Mouse (Mus musculus): Measurements from ENCODE around the gene Gm49486. TPM values are rescaled to one million over a fixed set of nuclear protein-coding genes. Genes with fewer than 3 reads are reported as not detected.

Gene Gm49486
- total RNA-seq (2014; rRNA removed), result 2.8 and 4.4 TPM in 2 replicates
- 1.1 and 1.2 TPM in 2 replicates for polyA plus RNA-seq (2015; fragmentation: Nextera tagmentation; extraction: Ambion mirVana)

GRCm38 (mm10) chr15:79229058-79229821 lies at the start of gene Gm49486, which contains the start of gene Pick1:
Gm49486 (plus strand) TSS chr15:79229391.
Pick1 (plus strand) TSS chr15:79229173.
- peak; percentile 26 for TF ChIP-seq CTCF (IDR thresholded peaks at IDR 0.05; ENCODE audit: low read depth)
- peak; percentile 90 for DNase-seq

GRCm38 (mm10) chr15:79185213-79185612 lies 44.0 kb upstream of the Gm49486 start:
- no peak for TF ChIP-seq CTCF (IDR thresholded peaks at IDR 0.05; ENCODE audit: low read depth)
- H3K36me3 ChIP-seq (ENCODE audit: insufficient read depth), result no peaks in the 10 kb centered on the region

More at GRCm38 (mm10) chr15:79229058-79229821, at the start of gene Gm49486, which contains the start of gene Pick1:
- ATAC-seq, result peak; percentile 92
- H3K4me3 ChIP-seq (ENCODE audit: low read depth, low read length), result peak within 1 kb of the TSS; percentile 79
- no peaks in the 10 kb centered on the region for H3K27me3 ChIP-seq (ENCODE audit: insufficient read depth, low read length)
- H3K4me1 ChIP-seq (ENCODE audit: insufficient read depth), result peaks cover 6% of the 10 kb centered on the region; the same call in 1 of the 2 replicates
- under 1% methylated on average over 51 of the region's 51 CpGs for WGBS
- peak within 1 kb of the TSS; percentile 99 for H3K4me2 ChIP-seq (ENCODE audit: low read depth)
- peaks cover 11% of the 10 kb centered on the region; the same call in 1 of the 2 replicates for H3K36me3 ChIP-seq (ENCODE audit: insufficient read depth)
- no peaks in the 10 kb centered on the region for H3K9me3 ChIP-seq (ENCODE audit: low read length)
- H3K9ac ChIP-seq, result peak within 1 kb of the TSS; percentile 95
- peak within 1 kb of the TSS; percentile 97 for H3K27ac ChIP-seq (ENCODE audit: low read depth, low read length)

GRCm38 (mm10) chr15:79187819-79188218 lies 41.4 kb upstream of the Gm49486 start:
- H3K4me2 ChIP-seq (ENCODE audit: low read depth), result no peak overlapping the region
- 95% methylated on average over 8 of the region's 8 CpGs for WGBS

More at GRCm38 (mm10) chr15:79185213-79185612, 44.0 kb upstream of the Gm49486 start:
- Histone ChIP-seq H3K27me3 (ENCODE audit: insufficient read depth, low read length) (no peaks in the 10 kb centered on the region), H3K27ac (ENCODE audit: low read depth, low read length) (no peak overlapping the region), H3K4me1 (ENCODE audit: insufficient read depth) (no peaks in the 10 kb centered on the region), H3K9me3 (ENCODE audit: low read length) (no peaks in the 10 kb centered on the region), H3K9ac (no peak overlapping the region), H3K4me2 (ENCODE audit: low read depth) (no peak overlapping the region), H3K4me3 (ENCODE audit: low read depth, low read length) (no peak overlapping the region)
- ATAC-seq (no peak), DNase-seq (peak; percentile 27)
- 67% methylated on average over 10 of the region's 10 CpGs for WGBS

GRCm38 (mm10) chr15:79191426-79191825 lies 37.8 kb upstream of the Gm49486 start:
- Histone ChIP-seq H3K4me1 (ENCODE audit: insufficient read depth) (peaks cover 13% of the 10 kb centered on the region), H3K9ac (no peak overlapping the region), H3K36me3 (ENCODE audit: insufficient read depth) (no peaks in the 10 kb centered on the region), H3K9me3 (ENCODE audit: low read length) (no peaks in the 10 kb centered on the region), H3K4me2 (ENCODE audit: low read depth) (no peak overlapping the region), H3K27me3 (ENCODE audit: insufficient read depth, low read length) (no peaks in the 10 kb centered on the region), H3K27ac (ENCODE audit: low read depth, low read length) (no peak overlapping the region), H3K4me3 (ENCODE audit: low read depth, low read length) (no peak overlapping the region)
- TF ChIP-seq CTCF (IDR thresholded peaks at IDR 0.05; ENCODE audit: low read depth), result 0 out of 2 replicates have a peak, but pooled peaks have one; percentile 11
- DNase-seq (no peak), ATAC-seq (no peak)
- 100% methylated on average over 2 of the region's 2 CpGs for WGBS

More at GRCm38 (mm10) chr15:79187819-79188218, 41.4 kb upstream of the Gm49486 start:
- Histone ChIP-seq H3K9me3 (ENCODE audit: low read length) (no peaks in the 10 kb centered on the region), H3K27ac (ENCODE audit: low read depth, low read length) (no peak overlapping the region), H3K36me3 (ENCODE audit: insufficient read depth) (no peaks in the 10 kb centered on the region), H3K4me3 (ENCODE audit: low read depth, low read length) (no peak overlapping the region), H3K27me3 (ENCODE audit: insufficient read depth, low read length) (no peaks in the 10 kb centered on the region), H3K9ac (no peak overlapping the region), H3K4me1 (ENCODE audit: insufficient read depth) (peaks cover 1% of the 10 kb centered on the region; the same call in 1 of the 2 replicates)
- TF ChIP-seq CTCF (IDR thresholded peaks at IDR 0.05; ENCODE audit: low read depth), result no peak
- no peak for DNase-seq
- ATAC-seq, result no peak

- peak; percentile 13 for ATAC-seq
- no peak for DNase-seq
- Histone ChIP-seq H3K27me3 (ENCODE audit: insufficient read depth, low read length) (no peaks in the 10 kb centered on the region), H3K4me1 (ENCODE audit: insufficient read depth) (peaks cover 13% of the 10 kb centered on the region), H3K36me3 (ENCODE audit: insufficient read depth) (no peaks in the 10 kb centered on the region), H3K27ac (ENCODE audit: low read depth, low read length) (peak overlapping the region; percentile 86), H3K4me3 (ENCODE audit: low read depth, low read length) (no peak overlapping the region), H3K4me2 (ENCODE audit: low read depth) (peak overlapping the region; percentile 40), H3K9me3 (ENCODE audit: low read length) (no peaks in the 10 kb centered on the region), H3K9ac (no peak overlapping the region)
- WGBS, result 56% methylated on average over 6 of the region's 6 CpGs
- TF ChIP-seq CTCF (IDR thresholded peaks at IDR 0.05; ENCODE audit: low read depth), result 0 out of 2 replicates have a peak, but pooled peaks have one; percentile 12
These were observed 36.7 kb upstream of the Gm49486 start for GRCm38 (mm10) chr15:79192450-79192849.

GRCm38 (mm10) chr15:79192885-79193845 lies 36.0 kb upstream of the Gm49486 start:
- peak overlapping the region; percentile 40 for H3K4me2 ChIP-seq (ENCODE audit: low read depth)
- H3K9me3 ChIP-seq (ENCODE audit: low read length), result no peaks in the 10 kb centered on the region
- peak overlapping the region; percentile 40; the same call in 1 of the 2 replicates for H3K9ac ChIP-seq
- H3K27me3 ChIP-seq (ENCODE audit: insufficient read depth, low read length), result no peaks in the 10 kb centered on the region
- ATAC-seq (peak; percentile 88), DNase-seq (peak; percentile 80)
- no peak for TF ChIP-seq CTCF (IDR thresholded peaks at IDR 0.05; ENCODE audit: low read depth)
- H3K27ac ChIP-seq (ENCODE audit: low read depth, low read length), result peak overlapping the region; percentile 86
- WGBS, result 6% methylated on average over 27 of the region's 27 CpGs
- no peaks in the 10 kb centered on the region for H3K36me3 ChIP-seq (ENCODE audit: insufficient read depth)
- peaks cover 13% of the 10 kb centered on the region for H3K4me1 ChIP-seq (ENCODE audit: insufficient read depth)
- no peak overlapping the region for H3K4me3 ChIP-seq (ENCODE audit: low read depth, low read length)
